Mouse (Mus musculus): ENCODE measurements at regions not wholly inside any gene's neighbourhood (a gene's known extent, or its start where the extent isn't known, plus 50 kb on each side); places are given as distances from the start of the nearest gene placed in this dataset.

GRCm38 (mm10) chr6:89006997-89007396 lies 104.9 kb downstream of the Tpra1 start:
- DNase-seq (ENCODE audit: extremely low read depth, low read depth): no peak

- no peak for DNase-seq (ENCODE audit: extremely low read depth, low read depth)
These were observed 105.5 kb downstream of the Tpra1 start for GRCm38 (mm10) chr6:89007516-89007915.

DNA sequence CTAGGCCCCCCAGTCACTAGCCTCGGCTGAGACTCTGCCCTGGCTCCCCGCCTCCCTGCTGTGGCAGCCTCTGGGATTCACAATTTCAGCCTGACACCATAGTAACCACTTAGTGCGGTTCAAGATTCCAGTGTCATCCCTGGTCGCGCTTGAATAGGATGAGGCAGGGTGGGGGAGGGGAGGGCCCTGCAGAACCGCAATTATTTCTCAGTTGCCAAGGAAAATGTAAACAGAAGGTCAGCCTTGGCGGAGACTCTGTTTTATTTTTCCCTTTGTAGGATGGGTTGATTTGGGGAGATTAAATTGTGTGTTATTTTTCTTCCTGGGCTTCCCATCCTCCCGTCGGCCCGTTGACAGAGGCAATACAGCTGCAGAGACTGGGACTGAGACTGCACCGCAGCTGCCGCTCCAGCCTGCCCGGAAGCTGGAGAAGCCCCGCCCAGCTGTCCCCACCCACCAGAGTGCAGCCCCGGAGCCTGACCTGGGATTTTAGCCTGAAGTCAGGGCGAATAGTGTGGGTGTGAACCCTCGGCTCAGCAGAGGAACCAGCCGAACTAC lies 106.6 kb downstream of the Tpra1 start:
- peak; percentile 9 for DNase-seq (ENCODE audit: extremely low read depth, low read depth)

DNA sequence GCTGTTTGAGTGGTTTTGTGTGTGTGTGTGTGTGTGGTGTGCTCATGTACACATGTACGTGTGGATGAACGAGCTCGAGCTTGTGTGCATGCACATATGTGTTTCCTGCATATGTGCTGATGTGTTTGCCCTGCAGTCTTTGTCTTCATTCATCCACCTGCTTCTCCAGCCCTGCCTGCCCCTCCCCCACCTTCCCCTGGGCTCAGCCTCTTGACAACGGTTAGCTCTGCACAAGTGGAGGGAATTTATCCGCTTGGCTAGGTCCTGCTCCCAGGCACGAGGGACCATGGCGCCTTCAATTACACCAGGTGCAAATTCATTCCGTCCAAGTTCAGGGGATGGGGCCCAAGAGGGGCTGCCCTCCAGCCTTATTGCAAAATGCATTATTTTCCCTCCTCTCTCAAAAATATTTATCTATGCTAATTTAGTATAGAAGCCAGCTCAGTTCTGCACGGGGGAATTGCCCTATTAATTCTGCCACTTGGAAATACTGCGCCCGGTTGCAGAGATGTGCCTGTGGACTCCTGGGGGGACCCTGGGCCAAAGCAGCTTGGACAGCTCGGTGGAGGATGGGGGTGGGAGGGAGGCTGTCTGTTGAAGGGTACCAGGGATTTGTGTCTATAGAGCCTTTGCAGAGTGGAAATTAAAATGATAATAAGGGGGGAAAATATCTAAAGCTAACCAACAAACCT lies 111.1 kb downstream of the Tpra1 start:
- DNase-seq (ENCODE audit: extremely low read depth, low read depth): no peak

DNA sequence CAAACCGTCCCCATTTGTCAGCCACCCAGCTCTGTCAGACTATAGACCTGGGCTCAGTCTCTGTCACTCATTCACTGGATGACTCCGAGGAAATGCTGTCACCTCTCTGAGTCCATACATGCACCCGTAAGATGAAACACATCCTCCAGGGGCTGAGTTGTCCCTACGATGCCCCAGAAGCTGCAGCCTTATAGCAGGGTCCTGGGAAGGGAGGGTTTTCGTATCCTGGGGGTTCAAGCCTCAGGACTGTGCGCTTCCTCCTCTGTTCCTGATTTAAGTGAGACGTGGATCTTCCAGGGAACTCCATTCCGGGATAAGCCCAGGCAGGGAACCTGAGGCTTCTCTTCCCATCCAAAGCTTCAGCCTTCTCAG lies 111.6 kb downstream of the Tpra1 start:
- no peak for DNase-seq (ENCODE audit: extremely low read depth, low read depth)

DNA sequence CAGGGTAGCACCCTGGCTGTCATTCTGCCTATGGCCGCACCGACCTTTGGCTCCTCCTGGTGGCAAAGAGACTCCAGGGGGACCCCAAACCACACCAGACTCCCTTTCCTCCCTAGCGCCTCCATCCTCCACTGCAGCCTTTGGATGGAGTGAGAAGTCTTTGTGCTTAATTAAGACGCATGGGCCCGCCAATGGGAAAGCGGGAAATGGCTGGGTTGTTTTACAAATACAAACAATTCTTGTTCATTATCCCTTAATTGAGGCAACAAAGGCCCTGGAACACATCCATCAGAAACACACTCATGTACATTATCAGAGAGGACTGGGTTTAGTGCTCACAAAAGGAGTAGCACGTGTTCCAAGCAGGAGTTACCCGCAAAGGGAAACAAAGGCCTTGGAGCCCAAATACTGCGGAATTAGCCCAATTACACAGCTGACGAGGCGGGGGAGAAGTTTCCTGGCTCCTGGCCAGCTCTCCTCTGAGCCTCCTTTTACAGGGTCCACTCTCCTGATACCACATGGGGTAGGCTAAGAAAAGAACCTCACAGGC lies 122.1 kb downstream of the Tpra1 start:
- DNase-seq (ENCODE audit: extremely low read depth, low read depth): no peak

DNA sequence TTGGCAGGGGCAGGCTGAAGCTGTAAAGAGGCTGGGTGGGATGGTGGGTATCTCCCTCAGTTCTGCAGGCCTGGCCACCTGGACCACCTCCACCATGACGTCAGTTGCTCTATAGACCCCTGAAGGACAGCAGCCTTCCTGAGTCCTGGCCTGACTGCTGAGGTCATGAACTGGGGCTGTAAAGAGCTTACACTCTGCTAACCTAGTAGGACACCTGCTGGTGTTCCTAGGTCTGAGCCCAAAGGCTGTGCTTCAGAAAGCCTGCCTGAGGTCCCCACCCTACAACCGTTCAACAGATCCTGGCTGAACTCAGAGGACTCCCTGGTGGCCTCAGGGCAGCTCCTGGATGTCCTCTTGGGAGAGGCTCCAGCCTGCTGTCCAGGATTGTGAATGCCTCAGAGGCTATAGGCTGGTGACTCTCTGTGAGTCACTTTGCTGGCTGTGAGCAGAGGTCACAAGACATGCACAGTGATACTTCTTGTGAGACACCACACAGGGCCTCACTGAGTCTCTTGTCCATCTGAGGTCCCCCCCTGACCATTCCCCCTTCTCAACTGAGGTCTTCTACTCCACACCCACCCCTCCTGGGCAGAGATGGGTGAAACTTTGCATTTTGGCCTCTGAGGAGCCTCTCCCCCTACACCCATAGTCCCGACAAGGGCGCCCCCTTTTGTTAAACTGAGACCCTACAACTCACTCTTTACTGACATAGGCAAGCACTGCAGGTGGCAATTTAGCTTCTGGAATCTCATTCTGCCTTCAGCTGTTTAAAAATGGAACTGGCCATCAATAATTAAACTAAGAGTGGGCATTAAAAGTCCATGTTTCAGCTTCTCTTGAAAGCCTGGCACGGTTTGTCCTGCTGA lies 131.6 kb downstream of the Tpra1 start:
- DNase-seq (ENCODE audit: extremely low read depth, low read depth): no peak

DNA sequence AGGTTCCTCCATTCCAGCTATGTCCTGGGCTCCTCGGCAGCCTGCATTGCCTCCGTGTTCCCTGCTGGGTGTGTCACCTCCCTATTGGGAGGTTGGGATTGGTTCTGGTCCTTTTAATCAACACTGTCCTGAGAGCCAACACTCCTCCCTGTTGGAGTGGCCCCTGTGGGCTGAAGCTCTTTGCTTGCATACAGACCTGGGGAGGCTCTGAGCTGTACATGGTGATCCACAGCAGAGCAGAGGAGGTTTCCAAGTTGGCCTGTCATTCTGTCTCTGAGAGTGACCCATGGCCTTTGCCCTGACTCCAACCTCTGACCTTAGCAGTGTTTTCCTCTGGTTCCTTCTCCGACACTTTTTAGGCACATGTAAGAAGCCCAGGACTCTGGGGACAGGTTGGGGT lies 132.4 kb downstream of the Tpra1 start:
- DNase-seq (ENCODE audit: extremely low read depth, low read depth): no peak

DNA sequence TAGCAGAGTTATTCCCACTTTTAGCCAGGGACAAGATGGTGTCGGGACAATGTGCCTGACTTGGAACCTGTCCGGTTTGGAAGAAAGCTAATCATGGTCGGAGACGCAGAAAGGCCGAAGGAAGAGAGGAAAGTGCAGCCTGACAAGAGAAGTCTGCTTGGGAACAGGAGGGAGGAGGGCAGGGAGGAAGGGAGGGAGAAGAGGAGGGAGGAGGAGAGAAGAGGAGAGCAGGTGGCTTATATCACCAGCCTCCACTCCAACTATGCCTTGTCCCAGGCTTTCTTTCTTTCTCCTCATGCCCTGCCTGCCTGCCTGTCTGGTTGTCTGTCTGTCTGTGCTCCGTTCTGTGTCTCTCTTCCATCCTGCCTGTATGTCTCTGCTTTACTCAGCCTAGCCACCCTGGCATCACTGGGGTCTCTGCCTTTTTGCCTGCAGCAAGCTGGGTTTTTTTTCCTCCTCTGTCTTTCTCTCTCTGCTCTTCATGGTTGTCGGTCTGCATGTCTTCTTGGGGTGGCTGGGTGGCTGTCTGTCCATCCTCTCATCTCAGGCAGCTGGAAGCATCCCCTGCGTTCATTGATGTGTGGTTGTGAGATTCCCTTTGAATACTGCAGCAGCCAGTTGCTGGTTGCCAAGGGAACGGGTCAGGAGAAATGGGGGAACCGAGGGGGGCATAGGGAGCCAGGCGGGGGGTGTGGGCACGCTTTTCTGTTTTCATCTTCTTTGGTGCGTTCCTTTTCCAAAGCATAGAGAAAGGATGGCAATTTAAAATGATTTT lies 133.2 kb downstream of the Tpra1 start:
- no peak for DNase-seq (ENCODE audit: extremely low read depth, low read depth)

GRCm38 (mm10) chr6:89035836-89036156 lies 133.7 kb downstream of the Tpra1 start:
- DNase-seq (ENCODE audit: extremely low read depth, low read depth): no peak

GRCm38 (mm10) chr6:89037392-89037791 lies 135.3 kb downstream of the Tpra1 start:
- DNase-seq (ENCODE audit: extremely low read depth, low read depth): no peak

- no peak for DNase-seq (ENCODE audit: extremely low read depth, low read depth)
These were observed 135.8 kb downstream of the Tpra1 start for GRCm38 (mm10) chr6:89037901-89038300.

GRCm38 (mm10) chr6:89040919-89041318 lies 138.9 kb downstream of the Tpra1 start:
- DNase-seq (ENCODE audit: extremely low read depth, low read depth): no peak

- DNase-seq (ENCODE audit: extremely low read depth, low read depth): no peak
These were observed 140.6 kb downstream of the Tpra1 start for GRCm38 (mm10) chr6:89042478-89043239.

DNA sequence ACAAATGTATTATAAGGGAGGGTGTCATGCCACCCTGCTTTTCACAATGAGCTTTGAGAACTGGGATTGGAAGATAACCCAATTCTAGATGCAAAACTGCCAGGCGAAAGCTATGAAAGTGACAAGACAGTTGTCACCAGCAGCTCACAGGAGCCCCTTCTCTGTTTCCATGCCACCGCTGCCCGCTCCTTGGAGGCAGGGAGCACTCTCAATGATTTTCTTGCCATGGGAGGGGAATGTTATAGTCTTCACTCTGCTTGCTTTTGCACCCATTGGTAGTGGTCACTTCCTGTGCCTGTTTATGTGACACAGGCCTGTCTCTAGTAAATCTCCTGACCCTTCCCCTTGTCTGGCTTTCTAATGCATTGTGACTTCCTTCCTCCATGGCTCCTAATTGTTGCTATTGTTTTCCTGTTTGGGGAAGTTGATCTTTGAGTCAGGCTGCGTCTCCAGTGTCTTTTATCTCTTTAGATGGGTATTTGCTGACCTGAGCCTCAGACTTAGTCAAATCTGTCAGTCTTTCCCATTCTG lies 143.4 kb downstream of the Tpra1 start:
- DNase-seq (ENCODE audit: extremely low read depth, low read depth): no peak

GRCm38 (mm10) chr6:89046476-89046875 lies 144.4 kb downstream of the Tpra1 start:
- DNase-seq (ENCODE audit: extremely low read depth, low read depth): no peak

GRCm38 (mm10) chr6:89047629-89048332 lies 145.7 kb downstream of the Tpra1 start:
- no peak for DNase-seq (ENCODE audit: extremely low read depth, low read depth)

GRCm38 (mm10) chr6:89049290-89049689 lies 147.2 kb downstream of the Tpra1 start:
- no peak for DNase-seq (ENCODE audit: extremely low read depth, low read depth)

GRCm38 (mm10) chr6:89050575-89051270 lies 148.7 kb downstream of the Tpra1 start:
- no peak for DNase-seq (ENCODE audit: extremely low read depth, low read depth)
